Mouse (Mus musculus): Measurements from ENCODE around the gene Utrn. TPM values are rescaled to one million over a fixed set of nuclear protein-coding genes. Genes with fewer than 3 reads are reported as not detected.
A peak's percentile ranks its signal among the peaks of the same experiment; 100 is the strongest.

The Utrn gene
- polyA plus RNA-seq (2012; ENCODE audit: insufficient read depth, insufficient read length, missing spikeins): 14.5 and 18.1 TPM in 2 replicates

GRCm38 (mm10) chr10:12869029-12869671, at the start of gene Utrn:
Gene Utrn, minus strand, starts transcription at chr10:12869365.
- Histone ChIP-seq H3K27ac (ENCODE audit: insufficient read depth, low read depth, low read length) (peak within 1 kb of the TSS; percentile 85), H3K4me3 (ENCODE audit: insufficient read depth, low read length) (peak within 1 kb of the TSS; percentile 70), H3K4me1 (ENCODE audit: control insufficient read depth, insufficient read depth, low read length) (peaks cover 5% of the 10 kb centered on the region)
- TF ChIP-seq POLR2A (IDR thresholded peaks at IDR 0.05; ENCODE audit: borderline replicate concordance, low read depth, low read length) (no peak), CTCF (IDR thresholded peaks at IDR 0.05; ENCODE audit: low read depth, low read length) (no peak)

- Histone ChIP-seq H3K4me1 (ENCODE audit: control insufficient read depth, insufficient read depth, low read length) (no peaks in the 10 kb centered on the region), H3K4me3 (ENCODE audit: insufficient read depth, low read length) (no peak overlapping the region), H3K27ac (ENCODE audit: insufficient read depth, low read depth, low read length) (no peak overlapping the region)
- TF ChIP-seq CTCF (IDR thresholded peaks at IDR 0.05; ENCODE audit: low read depth, low read length) (no peak), POLR2A (IDR thresholded peaks at IDR 0.05; ENCODE audit: borderline replicate concordance, low read depth, low read length) (no peak)
Measured at GRCm38 (mm10) chr10:12917626-12918025, 48.5 kb upstream of the Utrn start.

GRCm38 (mm10) chr10:12916376-12916775, 47.2 kb upstream of the Utrn start:
- Histone ChIP-seq H3K4me3 (ENCODE audit: insufficient read depth, low read length) (no peak overlapping the region), H3K4me1 (ENCODE audit: control insufficient read depth, insufficient read depth, low read length) (no peaks in the 10 kb centered on the region), H3K27ac (ENCODE audit: insufficient read depth, low read depth, low read length) (no peak overlapping the region)
- TF ChIP-seq POLR2A (IDR thresholded peaks at IDR 0.05; ENCODE audit: borderline replicate concordance, low read depth, low read length) (no peak), CTCF (IDR thresholded peaks at IDR 0.05; ENCODE audit: low read depth, low read length) (no peak)

- Histone ChIP-seq H3K27ac (ENCODE audit: insufficient read depth, low read depth, low read length) (no peak overlapping the region), H3K4me1 (ENCODE audit: control insufficient read depth, insufficient read depth, low read length) (no peaks in the 10 kb centered on the region), H3K4me3 (ENCODE audit: insufficient read depth, low read length) (no peak overlapping the region)
- TF ChIP-seq CTCF (IDR thresholded peaks at IDR 0.05; ENCODE audit: low read depth, low read length) (no peak), POLR2A (IDR thresholded peaks at IDR 0.05; ENCODE audit: borderline replicate concordance, low read depth, low read length) (no peak)
Measured at GRCm38 (mm10) chr10:12915826-12916225, 46.7 kb upstream of the Utrn start.

- no peaks in the 10 kb centered on the region for H3K4me1 ChIP-seq (ENCODE audit: control insufficient read depth, insufficient read depth, low read length)
- TF ChIP-seq CTCF (IDR thresholded peaks at IDR 0.05; ENCODE audit: low read depth, low read length) (no peak), POLR2A (IDR thresholded peaks at IDR 0.05; ENCODE audit: borderline replicate concordance, low read depth, low read length) (no peak)
- H3K27ac ChIP-seq (ENCODE audit: insufficient read depth, low read depth, low read length): no peak overlapping the region
- no peak overlapping the region for H3K4me3 ChIP-seq (ENCODE audit: insufficient read depth, low read length)
Measured at GRCm38 (mm10) chr10:12914203-12914602, 45.0 kb upstream of the Utrn start.

- no peaks in the 10 kb centered on the region for H3K4me1 ChIP-seq (ENCODE audit: control insufficient read depth, insufficient read depth, low read length)
- TF ChIP-seq POLR2A (IDR thresholded peaks at IDR 0.05; ENCODE audit: borderline replicate concordance, low read depth, low read length) (no peak), CTCF (IDR thresholded peaks at IDR 0.05; ENCODE audit: low read depth, low read length) (no peak)
- H3K4me3 ChIP-seq (ENCODE audit: insufficient read depth, low read length): no peak overlapping the region
- H3K27ac ChIP-seq (ENCODE audit: insufficient read depth, low read depth, low read length): no peak overlapping the region
Measured at GRCm38 (mm10) chr10:12911981-12912530, 42.9 kb upstream of the Utrn start.

- TF ChIP-seq POLR2A (IDR thresholded peaks at IDR 0.05; ENCODE audit: borderline replicate concordance, low read depth, low read length): no peak
- TF ChIP-seq CTCF (IDR thresholded peaks at IDR 0.05; ENCODE audit: low read depth, low read length): no peak
- H3K4me1 ChIP-seq (ENCODE audit: control insufficient read depth, insufficient read depth, low read length): no peaks in the 10 kb centered on the region
- no peak overlapping the region for H3K4me3 ChIP-seq (ENCODE audit: insufficient read depth, low read length)
- H3K27ac ChIP-seq (ENCODE audit: insufficient read depth, low read depth, low read length): no peak overlapping the region
Measured at GRCm38 (mm10) chr10:12911451-12911850, 42.3 kb upstream of the Utrn start.

- H3K4me3 ChIP-seq (ENCODE audit: insufficient read depth, low read length): no peak overlapping the region
- TF ChIP-seq CTCF (IDR thresholded peaks at IDR 0.05; ENCODE audit: low read depth, low read length): no peak
- TF ChIP-seq POLR2A (IDR thresholded peaks at IDR 0.05; ENCODE audit: borderline replicate concordance, low read depth, low read length): no peak
Measured at GRCm38 (mm10) chr10:12909891-12910290, 40.7 kb upstream of the Utrn start.

GRCm38 (mm10) chr10:12909179-12909578, 40.0 kb upstream of the Utrn start:
- TF ChIP-seq POLR2A (IDR thresholded peaks at IDR 0.05; ENCODE audit: borderline replicate concordance, low read depth, low read length) (no peak), CTCF (IDR thresholded peaks at IDR 0.05; ENCODE audit: low read depth, low read length) (no peak)
- Histone ChIP-seq H3K4me3 (ENCODE audit: insufficient read depth, low read length) (no peak overlapping the region), H3K27ac (ENCODE audit: insufficient read depth, low read depth, low read length) (no peak overlapping the region), H3K4me1 (ENCODE audit: control insufficient read depth, insufficient read depth, low read length) (no peaks in the 10 kb centered on the region)

More at GRCm38 (mm10) chr10:12909891-12910290, 40.7 kb upstream of the Utrn start:
- no peaks in the 10 kb centered on the region for H3K4me1 ChIP-seq (ENCODE audit: control insufficient read depth, insufficient read depth, low read length)
- no peak overlapping the region for H3K27ac ChIP-seq (ENCODE audit: insufficient read depth, low read depth, low read length)

GRCm38 (mm10) chr10:12904140-12904528, 35.0 kb upstream of the Utrn start:
- no peak overlapping the region for H3K4me3 ChIP-seq (ENCODE audit: insufficient read depth, low read length)
- H3K4me1 ChIP-seq (ENCODE audit: control insufficient read depth, insufficient read depth, low read length): no peaks in the 10 kb centered on the region
- TF ChIP-seq POLR2A (IDR thresholded peaks at IDR 0.05; ENCODE audit: borderline replicate concordance, low read depth, low read length): no peak
- H3K27ac ChIP-seq (ENCODE audit: insufficient read depth, low read depth, low read length): no peak overlapping the region

All from bone marrow macrophage, adult 2 months (primary cell).